Mouse (Mus musculus) CD8-positive naive resting alpha-beta T cell, adult 57 days (primary cell): ENCODE results near the gene Gm3755. TPM values are rescaled to one million over a fixed set of nuclear protein-coding genes. Genes with fewer than 3 reads are reported as not detected.

Source experiments
- total RNA-seq: library from RNA; stranded (reverse); gene quantifications from one replicate; pipeline ENCODE4 v1.2.4, GENCODE M21; 2023

Gene Gm3755
- total RNA-seq, result not detected

DNA sequence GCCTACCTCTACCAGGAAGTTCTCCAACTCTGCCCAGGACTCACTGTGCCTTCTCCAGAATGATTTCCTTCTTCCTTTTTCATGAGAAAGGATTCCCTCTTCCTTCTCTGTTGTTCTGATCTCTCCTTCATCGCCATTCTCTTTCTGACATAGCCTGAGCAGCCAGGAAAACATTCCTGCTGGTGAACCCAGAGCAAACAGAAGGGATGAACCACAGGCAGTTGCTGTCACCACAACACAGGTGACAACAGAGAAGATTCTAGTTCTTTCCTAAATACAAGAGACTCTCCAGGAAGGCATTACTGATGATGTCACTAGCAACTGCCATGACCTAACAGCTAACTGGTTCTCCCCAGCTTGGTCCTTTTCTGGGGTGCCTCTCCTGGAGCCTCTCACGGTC, at the start of gene Gm3755:
Gene Gm3755, minus strand, starts transcription at position 101 of the 400 bp plus-strand sequence.

GRCm38 (mm10) chr14:7483662-7484061, 32.9 kb upstream of the Gm3755 start, which contains the start of gene Gm3752:
Gene Gm3752, minus strand, starts transcription at chr14:7483762.

Other genes starting within 250 kb of the Gm3755 start
- gene Gm3727, start 186.2 kb downstream of the Gm3755 start, total RNA-seq, result not detected
- 0.37 TPM for gene Gm3739, start 135.9 kb downstream of the Gm3755 start, total RNA-seq
- not detected for gene Gm5797, start 118.5 kb downstream of the Gm3755 start, total RNA-seq
- gene Gm8374, start 85.8 kb downstream of the Gm3755 start, total RNA-seq, result not detected
- gene Gm3752, start 32.8 kb upstream of the Gm3755 start, total RNA-seq, result not detected
- gene Gm3558, start 117.6 kb upstream of the Gm3755 start, total RNA-seq, result not detected
- gene Gm10338, start 144.7 kb upstream of the Gm3755 start, total RNA-seq, result not detected
- gene Gm10128, start 193.1 kb upstream of the Gm3755 start, total RNA-seq, result not detected